Mouse (Mus musculus) right cerebral cortex, adult 18-20 months (tissue): ENCODE measurements around the gene Gm36079.
"Not testable (repeated sequence)": the region's sequence is repeated elsewhere in the genome, so short reads cannot be mapped to it uniquely, and the experiment has no call there.

ENCODE experiments used
- DNase-seq: peaks from one replicate; pipeline ENCODE4 v3.0.0; 2022; ENCODE audit warnings: mixed read lengths

Gm36079 gene

DNA sequence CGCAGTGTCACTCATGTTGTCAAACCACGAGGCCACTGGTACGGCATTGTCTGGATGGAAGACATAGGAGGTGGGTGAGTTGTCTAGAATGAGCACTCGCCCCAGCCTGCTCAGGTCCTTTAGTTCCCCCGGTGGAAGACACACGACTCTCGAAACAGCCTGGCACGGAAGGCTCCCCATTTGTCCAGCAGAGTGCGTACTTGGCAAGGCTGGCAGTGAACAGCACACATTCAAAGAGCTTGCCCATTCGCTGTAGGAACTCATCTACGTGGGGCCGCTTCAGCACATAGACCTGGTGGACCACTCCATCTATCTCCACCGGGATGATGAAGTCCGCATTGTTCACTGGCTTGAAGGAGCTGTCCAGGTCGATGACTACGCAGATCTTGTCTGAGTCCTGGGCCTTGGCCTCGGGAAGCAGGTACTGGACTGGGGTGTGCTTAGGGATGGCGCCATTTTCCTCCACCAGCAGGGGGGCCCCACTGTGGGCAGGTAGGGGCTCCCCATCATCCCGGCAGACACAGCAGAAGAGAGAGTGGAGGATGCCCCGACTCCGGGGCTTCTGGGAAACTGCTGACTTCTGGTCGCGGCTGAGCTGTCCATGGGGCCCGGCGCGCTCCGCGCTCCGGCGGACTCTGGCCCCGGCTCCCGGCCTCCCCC, 11.3 kb downstream of the Gm36079 start:
- not testable (repeated sequence) for DNase-seq

DNA sequence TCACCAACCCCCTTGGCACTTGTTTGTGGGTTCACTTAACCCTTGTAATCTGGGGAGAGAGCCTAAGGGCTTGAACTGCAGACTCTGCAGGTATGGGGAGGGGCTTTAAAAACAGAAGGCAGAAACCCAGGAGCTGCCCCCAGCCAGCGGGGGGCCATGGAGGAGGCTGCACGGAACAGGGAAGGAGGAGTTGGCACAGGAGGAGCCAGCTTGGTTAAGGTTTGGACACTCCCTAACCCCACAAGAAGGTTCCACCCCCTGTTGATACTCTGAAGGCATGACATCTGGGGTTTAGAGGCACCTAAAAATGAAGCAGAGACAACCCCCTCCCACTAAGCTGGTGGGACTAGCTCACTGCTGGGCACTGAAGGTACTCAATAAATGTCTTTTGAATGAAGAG, 12.8 kb downstream of the Gm36079 start:
- DNase-seq, result not testable (repeated sequence)

DNA sequence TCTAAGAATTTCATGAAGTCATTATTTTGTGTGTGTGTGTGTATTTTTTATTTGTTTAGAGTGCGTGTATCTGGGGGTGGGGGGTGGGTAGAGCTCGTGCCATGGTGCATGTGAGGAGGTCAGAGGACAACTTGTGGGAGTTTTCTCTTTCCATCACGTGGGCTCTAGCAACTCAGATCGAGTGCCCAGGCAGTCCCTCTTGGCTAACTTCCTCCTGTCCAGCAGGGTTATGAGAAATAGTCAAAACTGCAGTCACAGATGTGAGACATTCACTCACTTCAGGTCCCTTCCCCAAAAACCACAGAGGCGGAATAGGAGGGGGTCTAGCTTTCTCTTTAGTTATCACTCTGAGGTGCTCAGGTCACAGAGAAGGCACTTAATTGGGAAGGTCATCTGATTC, 13.3 kb downstream of the Gm36079 start:
- DNase-seq, result not testable (repeated sequence)

DNA sequence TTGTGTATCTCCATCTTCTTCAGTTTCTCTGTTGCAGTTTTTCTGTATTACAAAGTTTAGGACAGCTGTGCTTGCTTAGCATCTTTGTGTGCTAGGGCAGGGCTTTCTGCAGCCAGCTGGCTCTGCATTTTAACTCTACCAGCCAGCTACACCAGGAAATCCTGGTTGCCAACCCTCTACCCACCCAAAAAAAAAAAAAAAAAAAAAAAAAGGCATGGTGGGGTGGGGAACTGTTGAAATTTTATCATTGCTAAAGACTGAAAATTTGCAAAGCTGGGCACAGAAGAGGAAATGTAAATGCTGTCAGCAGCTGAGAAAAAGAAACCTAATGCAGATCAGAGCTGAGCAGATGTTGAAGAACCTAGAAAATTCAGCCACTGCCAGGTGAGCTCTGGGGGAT, 16.7 kb downstream of the Gm36079 start:
- not testable (repeated sequence) for DNase-seq

DNA sequence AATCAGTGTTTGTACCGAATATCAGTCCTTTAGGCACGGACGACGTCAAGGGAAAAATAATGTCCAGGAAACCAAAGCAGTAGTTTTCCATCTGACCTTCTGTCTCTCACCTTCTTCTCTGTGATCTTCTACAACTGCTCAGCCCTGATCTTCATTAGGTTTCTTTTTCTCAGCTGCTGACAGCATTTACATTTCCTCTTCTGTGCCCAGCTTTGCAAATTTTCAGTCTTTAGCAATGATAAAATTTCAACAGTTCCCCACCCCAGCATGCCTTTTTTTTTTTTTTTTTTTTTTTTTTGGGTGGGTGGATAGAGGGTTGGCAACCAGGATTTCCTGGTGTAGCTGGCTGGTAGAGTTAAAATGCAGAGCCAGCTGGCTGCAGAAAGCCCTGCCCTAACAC, 27.6 kb downstream of the Gm36079 start:
- DNase-seq, result not testable (repeated sequence)

DNA sequence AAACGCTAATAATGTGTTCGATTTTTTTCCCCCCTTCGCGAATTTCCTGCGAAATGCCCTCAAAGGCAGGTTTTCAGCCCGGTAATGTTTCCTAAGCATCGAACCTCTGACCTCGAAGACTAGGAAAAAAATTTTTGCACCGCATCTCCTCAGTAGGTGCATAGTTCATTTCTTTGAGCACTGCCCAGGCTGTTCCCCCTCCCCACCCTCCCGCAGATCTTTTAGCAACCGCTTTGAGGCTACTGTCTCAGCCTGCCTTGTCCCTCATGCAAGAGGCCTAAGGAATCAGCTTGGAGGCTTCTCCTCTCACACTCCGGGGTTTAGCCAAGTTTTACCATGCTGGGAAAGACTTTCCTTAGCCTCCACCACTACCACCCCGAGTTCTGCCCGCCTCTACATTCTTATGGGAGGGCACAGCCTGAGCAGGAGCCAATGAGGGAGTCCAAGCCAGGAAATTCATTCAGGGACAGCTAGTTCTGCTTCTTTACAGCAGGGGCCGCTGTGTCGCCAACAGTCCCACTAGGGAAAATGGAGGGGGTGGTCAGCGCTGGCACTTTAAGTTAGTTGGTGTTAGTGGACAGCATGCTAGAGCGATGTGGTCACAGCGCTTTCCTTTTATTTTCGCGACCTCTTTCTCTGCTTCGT, 28.2 kb downstream of the Gm36079 start:
- not testable (repeated sequence) for DNase-seq

DNA sequence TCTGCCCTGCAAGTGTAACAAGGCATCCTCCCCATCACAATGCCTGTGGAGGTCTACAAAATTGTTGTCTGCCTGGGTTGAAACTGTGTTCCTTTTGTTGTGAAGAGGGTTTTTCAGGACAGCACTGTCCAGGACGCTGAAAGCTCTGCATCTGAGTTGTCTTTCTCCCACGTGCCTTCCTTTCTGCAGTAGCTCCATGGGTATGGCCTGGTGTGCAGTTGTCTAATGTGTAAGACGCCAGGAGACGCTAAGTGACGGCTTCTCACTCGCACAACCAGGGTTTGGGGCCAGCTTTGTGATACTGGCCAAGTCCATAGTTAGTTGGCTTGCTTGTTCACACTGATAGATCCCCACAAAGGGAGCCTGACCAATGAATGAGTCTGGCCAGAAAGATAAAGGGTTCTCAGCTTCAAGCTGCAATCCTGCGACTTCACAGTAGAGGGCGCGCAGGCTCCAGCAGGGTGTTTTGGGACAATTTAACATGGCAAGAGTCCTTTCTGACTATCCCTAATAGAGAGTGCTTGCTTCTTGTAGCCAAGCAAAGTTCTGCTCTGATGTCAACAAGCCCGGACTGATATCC, 34.8 kb downstream of the Gm36079 start:
- not testable (repeated sequence) for DNase-seq

DNA sequence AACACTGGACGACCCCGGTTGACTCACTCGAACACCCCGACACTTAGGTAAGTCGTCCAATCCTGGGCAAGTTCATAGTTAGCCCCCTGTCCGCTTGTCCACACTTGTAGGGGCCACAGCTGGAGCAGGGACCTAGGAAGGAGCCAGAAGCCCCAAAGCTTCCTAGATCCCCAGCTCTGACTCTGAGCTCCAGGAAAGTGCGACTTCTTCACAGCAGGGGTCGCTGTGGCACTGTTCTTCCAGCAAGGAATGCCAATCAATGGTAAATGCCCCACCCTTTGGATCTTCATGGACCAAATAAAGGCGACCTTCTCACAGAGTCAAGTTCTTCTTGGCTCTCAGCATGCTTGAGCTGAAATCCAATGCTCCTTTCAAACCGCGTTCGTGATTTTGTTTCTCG, 35.5 kb downstream of the Gm36079 start:
- DNase-seq, result not testable (repeated sequence)
